12 mouse cellular contexts compared by ENCODE assay signal in the genomic region with DNA sequence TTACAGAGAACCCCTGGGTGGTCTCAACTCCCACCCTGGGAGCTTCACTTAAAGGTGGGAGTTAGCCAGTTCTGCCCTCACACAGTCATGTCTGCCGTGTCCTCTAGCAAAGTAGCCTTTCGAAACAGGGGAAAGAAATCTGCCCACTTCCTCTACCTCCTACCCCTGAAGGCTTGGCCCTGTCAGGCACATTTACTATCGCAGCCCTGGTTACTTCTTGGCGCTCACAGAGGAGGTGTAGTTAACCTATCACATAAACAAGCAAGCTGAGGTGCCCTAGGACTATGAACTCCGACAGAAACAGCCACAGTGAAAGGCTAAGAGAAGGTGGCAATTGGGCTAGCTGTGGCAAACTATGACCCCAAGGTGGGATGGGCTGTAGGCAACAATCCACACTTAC.
DNase-seq lines count a peak whose midpoint lies in the region; ATAC-seq and TF ChIP-seq lines count a peak whose summit lies in the region.
"Had no signal": no experiment of that assay in that cellular context is flagged by ENCODE, and none has a peak within 500 bp of the region (broad histone marks: within the 10 kb centered on the region; RNA-seq: fewer than 3 reads in every experiment).

No protein-coding gene starts in this region.

- no peak for DNase-seq in heart, postnatal 0 days (ENCODE audit: low spot score)
- no peak for DNase-seq in heart, adult 2 months
- DNase-seq in neural tube, embryonic 10.5 days (ENCODE audit: extremely low spot score, low spot score): no peak
- DNase-seq in spleen, postnatal 36 days (ENCODE audit: low spot score in 2 of 2): no peak
- DNase-seq: adrenal gland, postnatal 14 days; embryo, embryonic 11 days; gastrocnemius, postnatal 10 days had no signal

- TF ChIP-seq CTCF in heart, postnatal 0 days (IDR thresholded peaks at IDR 0.05; ENCODE audit: low read depth): no peak
- TF ChIP-seq CTCF in heart, adult 2 months (IDR thresholded peaks at IDR 0.05): no peak

- TF ChIP-seq EP300 in heart, postnatal 0 days (IDR thresholded peaks at IDR 0.05; ENCODE audit: low read depth): no peak
- TF ChIP-seq EP300 in heart, adult 2 months (IDR thresholded peaks at IDR 0.05; ENCODE audit: insufficient read depth, low read depth, low read length): no peak

- no peaks in the 10 kb centered on the region for H3K27me3 ChIP-seq in heart, postnatal 0 days (ENCODE audit: control insufficient read depth, insufficient read depth, low read length)
- no peaks in the 10 kb centered on the region for H3K27me3 ChIP-seq in heart, adult 2 months (ENCODE audit: control insufficient read depth, insufficient read depth, low read length)
- H3K27me3 ChIP-seq in neural tube, embryonic 15.5 days (replicated peaks): no peaks in the 10 kb centered on the region
- no peaks in the 10 kb centered on the region for H3K27me3 ChIP-seq in limb, embryonic 13.5 days
- no peaks in the 10 kb centered on the region for H3K27me3 ChIP-seq in stomach, embryonic 15.5 days (replicated peaks)

- H3K27ac ChIP-seq in heart, postnatal 0 days (ENCODE audit: low read depth): peak overlapping the region; percentile 65; the same call in 1 of the 2 replicates
- no peak overlapping the region for H3K27ac ChIP-seq in heart, adult 2 months
- peak overlapping the region; percentile 20; the same call in 1 of the 2 replicates for H3K27ac ChIP-seq in neural tube, embryonic 15.5 days (replicated peaks)
- H3K27ac ChIP-seq in limb, embryonic 13.5 days: peak overlapping the region; percentile 28; the same call in 1 of the 2 replicates
- H3K27ac ChIP-seq in stomach, embryonic 15.5 days: peak overlapping the region; percentile 92

- no peaks in the 10 kb centered on the region for H3K9me3 ChIP-seq in heart, postnatal 0 days (replicated peaks; ENCODE audit: control insufficient read depth, low read length)
- H3K9me3 ChIP-seq in neural tube, embryonic 15.5 days (replicated peaks): no peaks in the 10 kb centered on the region
- H3K9me3 ChIP-seq in limb, embryonic 13.5 days: no peaks in the 10 kb centered on the region
- no peaks in the 10 kb centered on the region for H3K9me3 ChIP-seq in stomach, embryonic 15.5 days

- H3K4me3 ChIP-seq in heart, postnatal 0 days (ENCODE audit: low read depth, low read length): no peak overlapping the region
- no peak overlapping the region for H3K4me3 ChIP-seq in heart, adult 2 months
- H3K4me3 ChIP-seq in neural tube, embryonic 15.5 days (replicated peaks): no peak overlapping the region
- no peak overlapping the region for H3K4me3 ChIP-seq in limb, embryonic 13.5 days
- no peak overlapping the region for H3K4me3 ChIP-seq in stomach, embryonic 15.5 days (replicated peaks)

- H3K36me3 ChIP-seq in heart, postnatal 0 days (replicated peaks; ENCODE audit: control insufficient read depth, insufficient read depth, low read length): peaks cover 39% of the 10 kb centered on the region
- H3K36me3 ChIP-seq in heart, adult 2 months (ENCODE audit: control insufficient read depth, insufficient read depth, low read length): no peaks in the 10 kb centered on the region
- peaks cover 24% of the 10 kb centered on the region for H3K36me3 ChIP-seq in neural tube, embryonic 15.5 days
- H3K36me3 ChIP-seq in limb, embryonic 13.5 days: peaks cover 71% of the 10 kb centered on the region
- peaks cover 12% of the 10 kb centered on the region for H3K36me3 ChIP-seq in stomach, embryonic 15.5 days

- intact Hi-C loops in heart, adult 2 months (cut with DNase I): no loop called here

- TF ChIP-seq POLR2A in heart, adult 2 months (IDR thresholded peaks at IDR 0.05; ENCODE audit: insufficient read depth, low read depth, low read length): no peak

- H3K4me2 ChIP-seq in heart, postnatal 0 days (ENCODE audit: low read depth, low read length): no peak overlapping the region
- H3K4me2 ChIP-seq in neural tube, embryonic 15.5 days: no peak overlapping the region
- H3K4me2 ChIP-seq in limb, embryonic 13.5 days (replicated peaks): no peak overlapping the region
- 0 out of 2 replicates have a peak overlapping the region, but pooled peaks have one; percentile 5 for H3K4me2 ChIP-seq in stomach, embryonic 15.5 days
- H3K4me2 ChIP-seq: midbrain, embryonic 11.5 days had no signal

- WGBS in heart, postnatal 0 days: 63% methylated on average over 5 of the region's 5 CpGs
- WGBS in heart, adult 2 months: 75% methylated on average over 5 of the region's 5 CpGs
- WGBS in neural tube, embryonic 15.5 days: 64% methylated on average over 5 of the region's 5 CpGs
- 41% methylated on average over 5 of the region's 5 CpGs for WGBS in limb, embryonic 13.5 days
- 34% methylated on average over 5 of the region's 5 CpGs for WGBS in stomach, embryonic 15.5 days

- no peak for ATAC-seq in heart, postnatal 0 days (ENCODE audit: insufficient read depth, low read depth)
- ATAC-seq in neural tube, embryonic 15.5 days (ENCODE audit: low FRiP score): no peak
- ATAC-seq in limb, embryonic 13.5 days (ENCODE audit: low FRiP score, low read depth): no peak
- ATAC-seq in stomach, embryonic 15.5 days (ENCODE audit: insufficient read depth, low FRiP score, low read depth): 0 out of 2 replicates have a peak, but pooled peaks have one; percentile 15
- ATAC-seq in cerebellum, adult (ENCODE audit: insufficient number of reproducible peaks, low FRiP score, low TSS enrichment): no peak

- H3K79me2 ChIP-seq in heart, adult 2 months (replicated peaks; ENCODE audit: control insufficient read depth, insufficient read depth, low read length): no peaks in the 10 kb centered on the region

- peaks cover 19% of the 10 kb centered on the region for H3K4me1 ChIP-seq in heart, postnatal 0 days (ENCODE audit: control insufficient read depth, insufficient read depth)
- H3K4me1 ChIP-seq in heart, adult 2 months (ENCODE audit: control insufficient read depth, insufficient read depth, low read length): no peaks in the 10 kb centered on the region; the same call in 1 of the 2 replicates
- peaks cover 20% of the 10 kb centered on the region for H3K4me1 ChIP-seq in neural tube, embryonic 15.5 days
- peaks cover 24% of the 10 kb centered on the region for H3K4me1 ChIP-seq in limb, embryonic 13.5 days
- H3K4me1 ChIP-seq in stomach, embryonic 15.5 days: peaks cover 25% of the 10 kb centered on the region

- H3K9ac ChIP-seq in heart, postnatal 0 days (replicated peaks; ENCODE audit: low read depth, low read length): no peak overlapping the region
- H3K9ac ChIP-seq in heart, adult 2 months (ENCODE audit: low read depth, low read length): no peak overlapping the region
- H3K9ac ChIP-seq in neural tube, embryonic 15.5 days (replicated peaks): no peak overlapping the region
- no peak overlapping the region for H3K9ac ChIP-seq in limb, embryonic 13.5 days
- H3K9ac ChIP-seq in stomach, embryonic 15.5 days: no peak overlapping the region
